Mouse (Mus musculus) cerebellum, adult 18-20 months (tissue): Measurements from ENCODE around the gene Rpl7a.
"Not testable (repeated sequence)": the region's sequence is repeated elsewhere in the genome, so short reads cannot be mapped to it uniquely, and the experiment has no call there.

Experiments used
- DNase-seq, 2 experiments: peaks; one replicate each; pipeline ENCODE4 v3.0.0; 2021

The Rpl7a gene

GRCm38 (mm10) chr2:26910124-26910993 lies at the start of gene Rpl7a, which contains the start of gene Med22:
Gene Rpl7a (plus strand): TSS chr2:26910764.
Gene Med22 (minus strand): TSS chr2:26910677.
- peak; percentile 99 to 100 for DNase-seq

- no peak for DNase-seq
Observed at GRCm38 (mm10) chr2:26862856-26863255, 47.7 kb upstream of the Rpl7a start.

GRCm38 (mm10) chr2:26864879-26865278 lies 45.7 kb upstream of the Rpl7a start, which contains the start of gene Abo:
Gene Abo (minus strand): TSS chr2:26864979.
- no peak for DNase-seq

- DNase-seq: no peak
Observed at GRCm38 (mm10) chr2:26870666-26871065, 39.9 kb upstream of the Rpl7a start.

- no peak for DNase-seq
Observed at GRCm38 (mm10) chr2:26878571-26878970, 32.0 kb upstream of the Rpl7a start.

GRCm38 (mm10) chr2:26885541-26885940 lies 25.0 kb upstream of the Rpl7a start:
- not testable (repeated sequence) for DNase-seq

- not testable (repeated sequence) for DNase-seq
Observed at GRCm38 (mm10) chr2:26886170-26886569, 24.4 kb upstream of the Rpl7a start.

GRCm38 (mm10) chr2:26895898-26896297 lies 14.7 kb upstream of the Rpl7a start:
- DNase-seq: no peak

- DNase-seq: no peak
Observed at GRCm38 (mm10) chr2:26900731-26901130, 9.8 kb upstream of the Rpl7a start.

- DNase-seq: no peak
Observed at GRCm38 (mm10) chr2:26901834-26902400, 8.6 kb upstream of the Rpl7a start.

GRCm38 (mm10) chr2:26902467-26903220 lies 7.9 kb upstream of the Rpl7a start, which contains the start of gene Surf6:
Gene Surf6 (minus strand): TSS chr2:26902879.
- DNase-seq: peak; percentile 93 to 96

- no peak for DNase-seq
Observed at GRCm38 (mm10) chr2:26903311-26903710, 7.3 kb upstream of the Rpl7a start.

- no peak for DNase-seq
Observed at GRCm38 (mm10) chr2:26905936-26906335, 4.6 kb upstream of the Rpl7a start.

- no peak for DNase-seq
Observed at GRCm38 (mm10) chr2:26906431-26906830, 4.1 kb upstream of the Rpl7a start.

- peak in 1 of 2 experiments; percentile 44 for DNase-seq
Observed at GRCm38 (mm10) chr2:26907109-26907508, 3.5 kb upstream of the Rpl7a start.

GRCm38 (mm10) chr2:26908710-26909386 lies 1.7 kb upstream of the Rpl7a start:
- DNase-seq: no peak

- DNase-seq: no peak
Observed at GRCm38 (mm10) chr2:26909387-26909784, 1.2 kb upstream of the Rpl7a start.

GRCm38 (mm10) chr2:26910994-26911765 lies 616 bp downstream of the Rpl7a start:
- DNase-seq: peak; percentile 40 to 64

GRCm38 (mm10) chr2:26912253-26912770 lies 1.7 kb downstream of the Rpl7a start:
- no peak for DNase-seq

GRCm38 (mm10) chr2:26913416-26914147 lies 3.0 kb downstream of the Rpl7a start:
- DNase-seq: no peak
